Mouse (Mus musculus): ENCODE results near the gene Fam120b.

DNA sequence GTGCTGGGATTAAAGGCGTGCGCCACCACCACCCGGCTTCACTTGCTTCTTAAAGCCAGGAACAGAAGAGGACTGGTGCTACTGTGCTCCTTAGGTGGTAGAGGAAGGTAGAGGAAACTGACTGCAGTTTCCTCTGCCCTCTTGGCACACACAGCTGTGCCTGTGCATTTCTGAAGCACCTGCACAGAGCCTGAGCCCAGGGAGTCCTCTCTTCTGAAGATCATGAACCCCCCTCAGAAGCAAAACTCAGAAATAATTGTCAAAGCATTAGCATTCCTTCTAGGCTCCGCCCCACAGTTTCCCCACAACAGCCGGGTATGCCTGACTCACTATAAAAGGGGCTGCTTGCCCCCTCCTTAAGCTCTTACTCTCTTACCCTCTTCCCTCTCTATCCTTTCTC, 51.8 kb downstream of the Fam120b start:
- TF ChIP-seq CTCF (IDR thresholded peaks at IDR 0.05; ENCODE audit: borderline replicate concordance, control insufficient read depth, extremely low read depth, insufficient read depth, low read length, poor library complexity) (no peak), POLR2A (IDR thresholded peaks at IDR 0.05; ENCODE audit: control insufficient read depth, extremely low read depth, insufficient read depth, low read length, poor library complexity) (no peak)
